Mouse (Mus musculus): Measurements from ENCODE around the gene Taf6l. TPM values are rescaled to one million over a fixed set of nuclear protein-coding genes. Genes with fewer than 3 reads are reported as not detected.

Taf6l gene
- polyA plus RNA-seq, 1 experiment from 2014 or later: 25.8 TPM

- in situ Hi-C loops (cut with MboI; ENCODE audit: low pct_unique_long_range_greater_than_20kb): no loop called here
- ChIA-PET CTCF (interaction anchor here (1.0 to 2.1 kb wide), 4 partner anchors 9 to 14 kb away, joined by 3 to 12 read pairs (median 4); no protein-coding TSS in a partner anchor), POLR2A (interaction anchor here (0.6 to 1.5 kb wide), 4 partner anchors 9 to 14 kb away, joined by 3 to 7 read pairs (median 4); partner anchors contain the start of gene 1700092M07Rik)
- H3K27me3 ChIP-seq: no peaks in the 10 kb centered on the region
- ATAC-seq (no peak), DNase-seq (ENCODE audit: low read depth, low spot score) (no peak)
- no peak for TF ChIP-seq CTCF (IDR thresholded peaks at IDR 0.05)
Measured at GRCm38 (mm10) chr19:8726609-8727390, 59.4 kb downstream of the Taf6l start.

GRCm38 (mm10) chr19:8725081-8725613, 61.1 kb downstream of the Taf6l start:
- H3K27me3 ChIP-seq: no peaks in the 10 kb centered on the region
- in situ Hi-C loops (cut with MboI; ENCODE audit: low pct_unique_long_range_greater_than_20kb): no loop called here
- ChIA-PET CTCF (interaction anchor here (2.1 to 4.4 kb wide), 2 partner anchors 8 to 12 kb away, joined by 12 to 23 read pairs; no protein-coding TSS in a partner anchor), POLR2A (interaction anchor here (0.6 to 3.6 kb wide), 6 partner anchors 8 to 230 kb away, joined by 3 to 32 read pairs (median 4); no protein-coding TSS in a partner anchor)
- no peak for TF ChIP-seq CTCF (IDR thresholded peaks at IDR 0.05)
- DNase-seq (ENCODE audit: low read depth, low spot score): no peak
- no peak for ATAC-seq

Other genes starting within 250 kb of the Taf6l start
- gene Slc22a8, start 195.2 kb downstream of the Taf6l start, polyA plus RNA-seq (2021): not detected
- not detected for gene Slc22a6, start 168.4 kb downstream of the Taf6l start, polyA plus RNA-seq (2021)
- 0.01 TPM for gene Chrm1, start 122.6 kb downstream of the Taf6l start, polyA plus RNA-seq (2021)
- 807 TPM for gene Slc3a2, start 63.0 kb downstream of the Taf6l start, polyA plus RNA-seq (2021)
- gene Wdr74, start 50.6 kb downstream of the Taf6l start, polyA plus RNA-seq (2021): 64.7 TPM
- gene 1700092M07Rik, start 45.7 kb downstream of the Taf6l start, polyA plus RNA-seq (2021): 0.86 TPM
- gene Stx5a, start 45.0 kb downstream of the Taf6l start, polyA plus RNA-seq (2021): 116 TPM
- 164 TPM for gene Nxf1, start 29.3 kb downstream of the Taf6l start, polyA plus RNA-seq (2021)
- 74.3 TPM for gene Tmem223, start 15.4 kb downstream of the Taf6l start, polyA plus RNA-seq (2021)
- 58.9 TPM for gene Tmem179b, start 11.9 kb downstream of the Taf6l start, polyA plus RNA-seq (2021)
- 148 TPM for gene Polr2g, start 12.2 kb upstream of the Taf6l start, polyA plus RNA-seq (2021)
- gene Zbtb3, start 16.1 kb upstream of the Taf6l start, polyA plus RNA-seq (2021): 5.0 TPM
- 51.4 TPM for gene Ttc9c, start 32.9 kb upstream of the Taf6l start, polyA plus RNA-seq (2021)
- 136 TPM for gene Hnrnpul2, start 33.6 kb upstream of the Taf6l start, polyA plus RNA-seq (2021)
- 3.3 TPM for gene AC129217.1, start 43.4 kb upstream of the Taf6l start, polyA plus RNA-seq (2021)
- 4.1 TPM for gene Bscl2, start 51.0 kb upstream of the Taf6l start, polyA plus RNA-seq (2021)
- 0.50 TPM for gene Gng3, start 52.8 kb upstream of the Taf6l start, polyA plus RNA-seq (2021)
- 0.10 TPM for gene Lrrn4cl, start 64.4 kb upstream of the Taf6l start, polyA plus RNA-seq (2021)
- gene Ubxn1, start 85.1 kb upstream of the Taf6l start, polyA plus RNA-seq (2021): 270 TPM
- gene Uqcc3, start 94.5 kb upstream of the Taf6l start, polyA plus RNA-seq (2021): 50.7 TPM
- 15.4 TPM for gene Lbhd1, start 97.3 kb upstream of the Taf6l start, polyA plus RNA-seq (2021)
- gene Gm49403, start 97.5 kb upstream of the Taf6l start, polyA plus RNA-seq (2021): not detected
- 69.6 TPM for gene 1810009A15Rik, start 102.4 kb upstream of the Taf6l start, polyA plus RNA-seq (2021)
- 5.9 TPM for gene Gm49416, start 102.5 kb upstream of the Taf6l start, polyA plus RNA-seq (2021)
- gene Ints5, start 106.6 kb upstream of the Taf6l start, polyA plus RNA-seq (2021): 31.2 TPM
- gene Ganab, start 111.7 kb upstream of the Taf6l start, polyA plus RNA-seq (2021): 308 TPM
- gene B3gat3, start 134.0 kb upstream of the Taf6l start, polyA plus RNA-seq (2021): 53.3 TPM
- gene Rom1, start 142.9 kb upstream of the Taf6l start, polyA plus RNA-seq (2021): 9.1 TPM
- 56.5 TPM for gene Eml3, start 143.1 kb upstream of the Taf6l start, polyA plus RNA-seq (2021)
- gene Mta2, start 155.5 kb upstream of the Taf6l start, polyA plus RNA-seq (2021): 141 TPM
- 24.6 TPM for gene Tut1, start 167.4 kb upstream of the Taf6l start, polyA plus RNA-seq (2021)
- gene Eef1g, start 180.6 kb upstream of the Taf6l start, polyA plus RNA-seq (2021): 419 TPM
- gene Ahnak, start 202.9 kb upstream of the Taf6l start, polyA plus RNA-seq (2021): 57.7 TPM

Data from Patski (cell line).